Mouse (Mus musculus) cerebellum, postnatal 36 days (tissue): ENCODE results near the gene Tnfrsf25.

Experiments used
- DNase-seq, 2 experiments: peaks; one replicate each; pipeline ENCODE4 v3.0.0; 2021 to 2022; ENCODE audit warnings: mixed read lengths in 2 of 2

Gene Tnfrsf25

GRCm38 (mm10) chr4:152124361-152124961 lies 8.7 kb downstream of the Tnfrsf25 start:
- DNase-seq = no peak

DNA sequence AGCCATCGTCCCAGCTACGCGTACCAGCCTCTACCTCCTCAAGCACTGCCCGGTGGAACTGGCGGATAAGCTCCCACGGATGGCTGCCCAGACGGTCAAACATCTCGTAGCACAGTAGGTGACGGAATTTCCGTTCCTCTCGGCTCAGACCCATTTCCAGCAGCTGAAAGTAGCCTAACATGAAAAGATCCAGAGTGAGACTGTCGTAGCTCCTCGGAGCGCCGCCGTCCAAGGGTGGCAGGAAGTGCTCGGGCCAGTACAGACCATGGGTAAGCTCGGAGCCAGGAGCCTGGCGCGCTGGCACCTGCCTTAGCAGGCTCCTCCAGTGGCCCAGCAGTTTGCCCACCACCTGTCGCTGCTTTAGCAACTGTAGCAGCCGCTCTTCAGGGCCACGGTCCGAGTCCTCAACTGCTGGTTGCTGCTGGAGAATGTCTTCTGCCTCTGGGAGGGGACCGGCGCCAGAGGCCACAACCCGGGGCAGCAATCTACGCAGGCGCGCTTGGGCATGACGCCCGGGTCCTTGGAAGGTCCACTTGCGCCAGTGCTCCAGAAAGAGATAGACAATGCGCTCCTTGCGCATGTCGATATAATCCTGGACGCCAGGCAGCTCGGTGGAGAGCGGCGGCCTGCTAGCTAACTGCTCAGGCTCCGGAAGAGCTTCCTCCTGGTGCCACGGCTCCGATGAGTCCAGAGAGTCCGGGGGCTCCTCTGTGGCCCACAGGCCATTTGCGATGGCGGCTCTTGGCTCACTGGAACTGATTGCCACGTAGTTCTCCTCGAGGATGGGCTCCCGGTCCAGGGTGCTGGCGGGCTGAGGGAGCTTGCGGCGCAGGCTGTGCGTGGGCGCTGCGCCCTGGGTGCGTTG lies 9.7 kb downstream of the Tnfrsf25 start:
- peak; percentile 46 to 53 for DNase-seq

GRCm38 (mm10) chr4:152126026-152126920 lies 10.5 kb downstream of the Tnfrsf25 start:
- no peak for DNase-seq

DNA sequence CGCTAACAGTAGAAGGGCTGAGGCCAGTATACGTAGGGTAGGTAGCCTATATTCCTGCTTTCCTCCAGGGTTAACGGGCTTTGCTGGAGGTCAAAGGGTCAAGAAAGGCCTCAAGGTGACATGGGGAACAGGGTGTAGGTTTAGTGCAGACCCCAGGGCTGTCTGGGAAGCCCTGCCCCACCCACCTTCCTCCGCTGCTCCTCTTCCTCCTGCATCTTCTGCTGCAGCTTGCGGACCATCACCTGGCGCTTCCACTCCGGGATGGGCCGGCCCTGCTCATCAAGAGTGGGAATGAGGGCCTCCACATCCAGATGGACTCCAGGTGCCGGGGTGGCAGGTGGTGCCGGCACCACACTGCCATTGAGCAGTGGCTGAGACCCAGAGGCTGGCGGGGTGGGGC lies 12.2 kb downstream of the Tnfrsf25 start:
- DNase-seq = no peak

DNA sequence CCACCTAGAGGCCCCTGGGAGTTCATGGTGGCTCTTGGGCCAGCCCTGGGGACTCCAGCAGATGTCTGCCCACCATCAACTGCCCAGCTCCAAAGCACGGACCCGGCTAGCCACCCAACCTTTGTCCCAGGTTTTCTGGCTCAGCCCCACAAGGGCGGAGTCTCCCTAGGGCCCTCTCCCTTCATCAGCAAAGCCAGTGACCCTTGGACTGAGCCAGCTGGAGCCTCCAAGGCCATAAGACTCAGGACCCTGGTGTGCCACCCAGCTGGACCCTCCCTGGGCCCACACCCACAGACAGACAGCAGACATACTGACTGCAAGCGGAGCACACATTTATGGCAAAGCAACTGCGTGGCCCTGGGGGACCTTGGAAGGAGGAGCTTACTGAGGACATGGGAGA lies 13.1 kb downstream of the Tnfrsf25 start:
- DNase-seq = no peak

GRCm38 (mm10) chr4:152129395-152129930 lies 13.7 kb downstream of the Tnfrsf25 start:
- no peak for DNase-seq

DNA sequence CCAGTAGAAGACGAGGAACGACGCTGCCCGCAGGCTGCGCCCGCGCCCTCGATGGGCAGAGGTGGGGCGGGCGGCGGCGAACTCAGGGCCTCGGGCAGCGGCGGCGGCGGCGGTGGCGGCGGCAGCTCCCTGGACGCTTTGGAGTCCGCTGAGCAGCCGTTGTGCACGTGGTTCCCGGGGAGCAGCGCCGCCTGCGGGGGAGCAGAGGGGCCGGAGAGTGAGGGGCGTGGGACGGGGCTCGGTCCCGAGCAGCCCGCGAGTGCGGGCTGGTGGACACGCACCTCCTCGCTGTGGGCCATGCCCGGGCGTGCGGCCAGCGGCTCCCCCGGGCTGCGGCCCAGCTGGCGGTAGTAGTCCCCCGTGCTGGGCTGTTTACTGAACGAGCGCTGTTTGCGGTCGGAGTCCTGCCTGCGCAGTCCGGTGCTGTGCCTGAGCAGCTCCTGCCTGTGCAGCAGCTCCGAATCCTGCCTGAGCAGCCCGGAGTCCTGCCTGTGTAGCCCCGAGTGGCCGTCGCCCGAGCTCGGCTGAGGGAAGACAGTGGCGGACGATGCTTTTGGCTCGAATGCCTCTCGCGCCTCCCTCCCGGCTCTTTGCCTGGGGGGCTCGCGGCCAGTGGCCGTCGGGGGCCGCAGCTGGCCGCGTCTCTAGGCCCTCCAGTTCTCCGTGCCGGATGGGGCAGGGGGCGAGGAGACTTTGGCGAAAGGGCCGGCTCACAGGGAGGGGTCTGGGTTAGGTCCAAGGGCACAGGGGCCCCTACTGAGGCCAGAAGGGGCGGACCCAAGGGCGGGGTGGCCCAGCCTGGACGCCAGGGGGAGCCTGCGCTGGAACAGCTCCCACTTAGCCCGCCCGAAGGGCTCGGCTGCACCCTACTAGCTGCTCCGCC lies 15.3 kb downstream of the Tnfrsf25 start:
- peak in 1 of 2 experiments; percentile 31 for DNase-seq

GRCm38 (mm10) chr4:152131809-152132771 lies 16.4 kb downstream of the Tnfrsf25 start:
- no peak for DNase-seq

- no peak for DNase-seq
Observed at GRCm38 (mm10) chr4:152132772-152133169, 17.0 kb downstream of the Tnfrsf25 start.

GRCm38 (mm10) chr4:152133213-152133612 lies 17.5 kb downstream of the Tnfrsf25 start:
- DNase-seq = no peak

GRCm38 (mm10) chr4:152134507-152134906 lies 18.8 kb downstream of the Tnfrsf25 start:
- peak in 1 of 2 experiments; percentile 40 for DNase-seq

DNA sequence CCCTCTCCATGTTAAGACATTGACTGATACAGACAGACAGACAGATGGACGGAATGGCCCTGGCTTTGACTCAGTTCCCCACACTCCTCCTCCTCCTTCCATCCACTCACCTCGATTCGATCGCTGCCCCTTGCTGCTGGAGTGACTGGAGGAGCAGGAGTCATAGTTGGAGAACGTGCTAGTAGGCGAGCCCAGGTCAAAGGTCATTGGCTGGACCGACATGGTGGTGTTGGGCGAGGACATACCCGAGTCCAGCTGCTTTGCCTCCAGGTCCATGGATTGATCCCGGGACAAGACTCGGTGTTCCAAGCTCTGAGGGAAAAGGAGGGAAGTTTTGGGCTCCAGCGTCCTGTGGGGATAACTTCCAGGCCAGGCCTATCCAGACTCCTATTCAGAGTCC lies 19.6 kb downstream of the Tnfrsf25 start:
- DNase-seq = no peak

GRCm38 (mm10) chr4:152136112-152136875 lies 20.6 kb downstream of the Tnfrsf25 start:
- DNase-seq = peak in 1 of 2 experiments; percentile 33

- DNase-seq = no peak
Observed at GRCm38 (mm10) chr4:152136876-152137250, 21.1 kb downstream of the Tnfrsf25 start.

DNA sequence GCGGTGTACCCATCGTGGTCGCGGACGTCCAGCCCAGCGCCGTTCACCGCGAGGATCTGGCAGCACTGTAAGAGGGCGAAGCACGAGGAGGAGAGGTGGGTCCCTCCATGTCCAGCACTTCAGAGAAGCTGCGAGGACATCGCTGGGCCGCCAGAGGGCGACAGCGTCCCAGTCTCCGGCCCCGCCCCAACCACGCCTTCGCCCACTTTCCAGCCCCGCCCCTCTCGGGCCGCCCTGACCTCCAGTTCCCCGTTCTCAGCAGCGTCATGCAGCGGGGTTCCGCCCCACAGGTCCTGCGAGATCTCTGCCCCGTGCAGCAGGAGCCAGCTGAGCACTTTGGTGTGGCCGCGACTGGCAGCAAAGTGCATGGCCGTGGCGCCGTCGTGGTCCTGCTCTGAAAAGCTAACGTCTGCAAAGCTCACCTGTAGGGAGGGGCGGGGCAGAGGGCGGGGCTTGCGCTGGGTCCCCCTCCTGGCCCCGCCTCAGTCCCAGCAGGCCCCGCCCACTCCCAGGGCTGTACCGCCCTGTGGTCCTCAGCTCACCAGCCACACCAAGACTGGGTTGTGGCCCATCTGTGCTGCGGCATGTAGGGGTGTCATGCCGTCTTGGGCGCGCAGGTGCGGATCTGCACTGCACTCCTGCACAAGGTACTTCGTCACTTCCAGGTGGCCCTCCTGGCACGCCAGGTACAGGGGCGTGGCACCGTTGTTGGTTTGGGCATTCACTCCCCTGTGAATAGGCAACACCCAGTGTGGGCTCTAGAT lies 22.9 kb downstream of the Tnfrsf25 start:
- DNase-seq = peak; percentile 73 to 80

DNA sequence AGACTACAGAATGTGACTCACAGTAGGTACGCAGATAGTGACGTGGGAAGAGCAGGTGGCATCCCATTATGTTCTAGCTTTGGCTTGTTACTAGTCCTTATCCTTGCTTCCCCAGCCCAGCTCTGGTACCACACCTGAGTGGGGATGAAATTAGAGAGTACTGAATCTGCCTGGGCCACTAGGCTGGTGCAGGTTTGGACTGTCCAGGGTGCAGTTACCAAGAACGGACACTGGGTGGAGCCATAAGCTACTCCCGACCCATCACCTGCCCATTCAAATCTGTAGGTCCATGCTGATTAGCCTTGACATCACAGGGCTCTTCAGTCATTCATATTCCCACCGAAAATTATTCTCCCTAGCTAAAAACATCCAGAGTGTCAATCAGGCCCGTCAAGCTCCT lies 24.7 kb downstream of the Tnfrsf25 start:
- DNase-seq = peak; percentile 46 to 51

DNA sequence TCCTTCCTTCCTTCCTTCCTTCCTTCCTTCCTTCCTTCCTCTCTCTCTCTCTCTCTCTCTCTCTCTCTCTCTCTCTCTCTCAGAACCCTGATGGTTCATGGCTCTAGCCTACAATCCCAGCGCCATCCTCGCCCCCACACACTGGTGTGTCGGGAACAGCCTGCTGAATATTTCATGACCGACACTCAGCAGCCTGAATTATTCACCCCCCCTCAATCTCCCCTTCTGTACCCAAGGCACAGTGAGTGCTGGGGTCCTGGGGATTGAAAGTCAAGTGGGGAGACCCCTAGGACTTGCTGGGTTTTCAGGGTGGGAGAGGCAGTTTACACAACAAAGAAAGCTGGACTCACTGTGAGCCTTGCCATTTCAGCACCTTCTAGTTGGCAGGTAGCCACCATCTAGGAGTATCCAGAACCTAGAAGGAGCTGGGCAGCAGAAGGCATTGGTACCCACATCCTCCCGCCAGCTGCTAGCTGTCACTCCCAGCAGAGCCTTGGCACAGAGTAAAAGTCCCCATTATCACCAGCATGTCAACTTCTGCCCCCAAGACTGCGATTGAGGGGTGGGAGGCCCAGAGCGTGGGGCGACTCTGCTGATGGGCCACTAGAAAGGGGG lies 25.9 kb downstream of the Tnfrsf25 start:
- DNase-seq = no peak

- no peak for DNase-seq
Observed at GRCm38 (mm10) chr4:152143632-152144031, 27.9 kb downstream of the Tnfrsf25 start.

DNA sequence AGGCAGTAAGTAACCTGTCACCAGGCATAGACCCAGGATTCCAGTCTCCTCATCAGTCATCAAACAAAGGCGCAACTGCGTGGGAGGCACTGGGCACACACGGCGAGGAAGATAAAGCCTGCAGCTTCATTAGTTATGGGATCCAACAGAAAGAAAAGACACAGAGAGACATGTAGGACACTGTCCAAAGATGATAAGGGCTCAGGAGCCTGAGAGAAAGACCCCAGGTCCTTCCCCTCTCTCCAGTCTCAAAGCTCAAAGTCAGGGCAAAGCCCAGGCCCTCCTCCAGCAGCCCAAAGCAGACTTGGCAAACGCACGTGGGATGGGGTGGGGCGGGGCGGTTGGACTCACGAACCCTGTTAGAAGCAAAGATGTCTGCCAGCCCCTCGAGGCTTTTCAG lies 29.7 kb downstream of the Tnfrsf25 start:
- DNase-seq = no peak
